Mouse (Mus musculus) kidney, embryonic 14.5 days (tissue): ENCODE measurements around the gene Zbtb7b. TPM values are rescaled to one million over a fixed set of nuclear protein-coding genes. Genes with fewer than 3 reads are reported as not detected.

Experiments
- ATAC-seq: fragments of 200-750 bp; cut with Nextera tagmentation; 2 replicates; pipeline ENCODE4 v1.8.0; 2017; ENCODE audit warnings: moderate number of reproducible peaks, mild to moderate bottlenecking, moderate TSS enrichment, moderate library complexity; ENCODE audit not compliant: low FRiP score, low TSS enrichment
- H3K27ac ChIP-seq: fragments of 300-500 bp; sonication (generic); 2 replicates; pipeline ENCODE4 v1.5.1; 2014; ENCODE audit warnings: low read depth, mild to moderate bottlenecking, low read length, moderate library complexity, mixed read lengths
- H3K27me3 ChIP-seq: fragments of 300-500 bp; sonication (generic); 2 replicates; pipeline ENCODE4 v1.6.1; 2014; ENCODE audit warnings: mild to moderate bottlenecking, low read length; ENCODE audit not compliant: control insufficient read depth, insufficient read depth
- H3K36me3 ChIP-seq: fragments of 300-500 bp; sonication (generic); 2 replicates; pipeline ENCODE4 v1.6.1; 2014; ENCODE audit warnings: low read length, mixed read lengths; ENCODE audit not compliant: control insufficient read depth, insufficient read depth
- H3K4me1 ChIP-seq: fragments of 300-500 bp; sonication (generic); 2 replicates; pipeline ENCODE4 v1.6.1; 2014; ENCODE audit warnings: low read length, mixed read lengths; ENCODE audit not compliant: control insufficient read depth, insufficient read depth
- H3K4me2 ChIP-seq: fragments of 300-500 bp; sonication (generic); replicated peaks from 2 replicates; pipeline ENCODE4 v1.6.1; 2014; ENCODE audit warnings: low read depth, mild to moderate bottlenecking, low read length
- H3K4me3 ChIP-seq: fragments of 300-500 bp; sonication (generic); 2 replicates; pipeline ENCODE4 v1.5.1; 2014; ENCODE audit warnings: mild to moderate bottlenecking, low read length
- H3K9ac ChIP-seq: fragments of 300-500 bp; sonication (generic); 2 replicates; pipeline ENCODE4 v1.6.1; 2014; ENCODE audit warnings: low read depth, mild to moderate bottlenecking, low read length, moderate library complexity
- H3K9me3 ChIP-seq: fragments of 300-500 bp; sonication (generic); 2 replicates; pipeline ENCODE4 v1.6.1; 2016; ENCODE audit warnings: low read length; ENCODE audit not compliant: control insufficient read depth
- WGBS: fragments of 180-500 bp; shearing (Covaris S2); extraction: QIAGEN DNeasy Blood & Tissue Kit; methylation state at CpG from one replicate; pipeline ENCODE4 v1.1.7; 2014; 5-methylcytosine and 5-hydroxymethylcytosine counted together
- polyA plus RNA-seq: library from polyadenylated mRNA; unstranded; fragments of >200 nt; fragmentation: Nextera tagmentation; extraction: Ambion mirVana; gene quantifications from 2 replicates; pipeline ENCODE4 v1.2.1, GENCODE M21; 2014

The Zbtb7b gene
- polyA plus RNA-seq, 1 experiment from 2014 or later = 1.8 TPM

- H3K9ac ChIP-seq = peak within 1 kb of the TSS; percentile 61
- no peaks in the 10 kb centered on the region for H3K9me3 ChIP-seq
- H3K4me1 ChIP-seq = peaks cover 16% of the 10 kb centered on the region; the same call in 1 of the 2 replicates
- peak within 1 kb of the TSS; percentile 59 for H3K27ac ChIP-seq
- H3K4me3 ChIP-seq = peak within 1 kb of the TSS; percentile 63
- 1% methylated on average over 54 of the region's 59 CpGs for WGBS
- no peaks in the 10 kb centered on the region for H3K27me3 ChIP-seq
- peaks cover 12% of the 10 kb centered on the region for H3K36me3 ChIP-seq
- ATAC-seq = peak; percentile 91
- H3K4me2 ChIP-seq = peak within 1 kb of the TSS; percentile 95
These were observed 44.6 kb downstream of the Zbtb7b start, which contains the start of gene Adam15 for GRCm38 (mm10) chr3:89349869-89350501. Gene Adam15 (minus strand): TSS chr3:89349996.

- Histone ChIP-seq H3K9ac (peak overlapping the region; percentile 61), H3K36me3 (peaks cover 14% of the 10 kb centered on the region), H3K4me1 (peaks cover 14% of the 10 kb centered on the region; the same call in 1 of the 2 replicates), H3K9me3 (no peaks in the 10 kb centered on the region), H3K4me3 (peak overlapping the region; percentile 63), H3K27me3 (no peaks in the 10 kb centered on the region), H3K4me2 (peak overlapping the region; percentile 95), H3K27ac (peak overlapping the region; percentile 59)
- peak; percentile 44 for ATAC-seq
- under 1% methylated on average over 38 of the region's 38 CpGs for WGBS
These were observed 45.4 kb downstream of the Zbtb7b start for GRCm38 (mm10) chr3:89348911-89349868.

GRCm38 (mm10) chr3:89347916-89348315 is 46.7 kb downstream of the Zbtb7b start:
- Histone ChIP-seq H3K36me3 (peaks cover 23% of the 10 kb centered on the region), H3K27ac (no peak overlapping the region; the same call in 1 of the 2 replicates), H3K27me3 (no peaks in the 10 kb centered on the region), H3K9me3 (no peaks in the 10 kb centered on the region), H3K9ac (0 out of 2 replicates have a peak overlapping the region, but pooled peaks have one; percentile 61), H3K4me2 (peak overlapping the region; percentile 95; the same call in 1 of the 2 replicates), H3K4me1 (peaks cover 14% of the 10 kb centered on the region; the same call in 1 of the 2 replicates), H3K4me3 (no peak overlapping the region)
- WGBS = 72% methylated on average over 1 of the region's 1 CpGs
- no peak for ATAC-seq

DNA sequence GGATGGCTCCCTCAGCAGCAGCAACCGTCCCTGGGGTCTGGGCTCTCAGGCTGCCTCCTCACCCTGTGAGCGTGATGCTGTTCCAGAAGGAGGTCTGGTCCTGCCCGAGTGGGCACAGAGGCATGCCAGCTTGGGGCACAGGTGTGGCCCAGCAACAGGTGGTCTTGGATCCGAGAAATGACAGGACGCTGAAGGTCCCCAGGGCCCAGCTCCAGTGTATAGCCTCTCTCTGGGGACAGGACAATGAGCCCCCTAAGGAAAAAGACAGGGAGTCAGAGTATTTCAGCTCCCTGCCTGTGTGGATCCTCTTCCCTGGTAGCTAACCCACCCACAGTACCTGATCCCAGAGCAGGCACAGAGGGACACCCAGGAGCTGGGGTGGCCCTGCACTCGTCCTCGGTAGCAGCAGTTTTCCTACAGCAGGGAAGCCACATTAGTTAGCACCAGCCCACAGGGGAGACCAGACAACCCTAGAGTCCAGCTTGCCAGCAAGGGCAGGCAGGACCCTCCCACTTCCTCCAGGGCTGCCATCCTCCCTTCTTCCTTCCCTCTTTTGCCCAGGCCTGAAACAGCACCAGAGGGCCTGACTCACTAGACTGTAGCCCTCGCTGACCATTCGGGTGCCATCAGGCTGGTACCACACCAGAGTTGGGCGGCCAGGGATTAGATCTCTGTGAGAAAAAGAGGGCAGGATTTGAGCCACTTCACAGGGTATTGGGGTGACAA is 47.6 kb downstream of the Zbtb7b start:
- ATAC-seq = no peak
- Histone ChIP-seq H3K9ac (no peak overlapping the region), H3K4me3 (no peak overlapping the region), H3K4me2 (no peak overlapping the region; the same call in 1 of the 2 replicates), H3K4me1 (peaks cover 14% of the 10 kb centered on the region; the same call in 1 of the 2 replicates), H3K9me3 (no peaks in the 10 kb centered on the region), H3K27ac (no peak overlapping the region), H3K27me3 (no peaks in the 10 kb centered on the region), H3K36me3 (peaks cover 24% of the 10 kb centered on the region)
- 84% methylated on average over 10 of the region's 10 CpGs for WGBS

DNA sequence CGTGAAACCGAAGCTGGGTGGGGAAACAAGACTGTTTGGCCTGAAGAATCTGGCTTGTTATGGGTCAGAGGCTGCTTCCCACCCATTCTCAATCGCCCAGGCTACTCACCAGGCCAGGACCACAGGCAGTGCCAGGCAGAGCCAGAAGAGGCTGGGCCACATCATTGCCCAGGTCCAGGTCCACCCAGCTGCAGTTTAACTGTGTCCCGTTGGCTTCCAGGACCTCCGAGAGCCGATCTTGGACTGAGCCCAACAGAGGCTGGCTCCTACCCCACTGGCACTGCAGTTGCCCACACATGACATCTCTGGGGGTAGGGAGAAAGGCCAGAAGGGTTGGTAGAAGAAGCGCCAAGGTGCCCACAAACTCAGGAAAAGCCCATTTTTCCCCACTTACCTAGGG is 51.3 kb downstream of the Zbtb7b start:
- Histone ChIP-seq H3K4me1 (peaks cover 32% of the 10 kb centered on the region), H3K4me2 (no peak overlapping the region), H3K27ac (no peak overlapping the region), H3K27me3 (no peaks in the 10 kb centered on the region), H3K9me3 (no peaks in the 10 kb centered on the region), H3K36me3 (peaks cover 24% of the 10 kb centered on the region), H3K4me3 (no peak overlapping the region), H3K9ac (no peak overlapping the region)
- 85% methylated on average over 7 of the region's 7 CpGs for WGBS
- ATAC-seq = no peak

DNA sequence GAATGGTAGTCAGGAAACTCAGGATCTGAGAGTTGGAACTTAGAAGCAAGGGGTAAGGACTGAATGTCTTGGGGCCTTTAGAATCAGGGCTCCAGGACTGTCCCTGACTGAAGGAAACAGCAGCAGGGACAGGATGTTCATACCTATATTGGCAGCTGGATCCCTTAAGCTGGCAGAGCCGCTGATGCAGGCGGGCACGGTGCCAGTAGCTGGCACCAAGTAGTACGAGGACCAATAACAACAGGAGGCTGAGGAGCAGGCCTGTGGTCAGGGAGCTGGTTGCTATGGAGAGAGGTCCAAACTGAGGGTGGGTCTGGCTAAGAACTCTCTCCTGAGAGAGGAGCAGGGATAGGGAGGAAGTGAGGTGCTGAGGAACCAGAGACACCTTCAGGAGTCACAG is 52.8 kb downstream of the Zbtb7b start:
- Histone ChIP-seq H3K9ac (no peak overlapping the region), H3K4me1 (peaks cover 31% of the 10 kb centered on the region), H3K27me3 (no peaks in the 10 kb centered on the region), H3K27ac (no peak overlapping the region), H3K4me2 (no peak overlapping the region), H3K36me3 (peaks cover 22% of the 10 kb centered on the region), H3K9me3 (no peaks in the 10 kb centered on the region), H3K4me3 (no peak overlapping the region)
- no peak for ATAC-seq
- 91% methylated on average over 4 of the region's 4 CpGs for WGBS

DNA sequence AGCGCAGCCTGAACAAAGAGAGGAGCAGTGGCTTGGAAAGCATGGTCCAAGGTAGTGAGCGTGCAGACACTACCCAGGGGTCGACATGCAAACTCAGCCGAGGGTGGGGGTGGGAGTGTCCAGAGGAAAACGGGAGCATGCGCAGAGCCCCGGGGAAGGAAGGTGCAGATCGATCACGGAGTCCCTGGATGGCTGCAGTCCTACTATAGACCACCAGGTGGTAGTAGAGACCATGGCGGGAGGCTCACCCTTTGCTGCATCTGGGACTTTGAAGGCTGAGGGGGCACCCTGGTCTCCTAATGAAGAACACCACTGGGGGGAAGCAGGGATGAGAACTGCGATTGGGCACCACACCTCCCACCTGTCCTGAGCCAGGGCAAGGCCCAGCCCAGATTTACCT is 54.1 kb downstream of the Zbtb7b start:
- Histone ChIP-seq H3K4me3 (peak overlapping the region; percentile 15; the same call in 1 of the 2 replicates), H3K4me1 (peaks cover 43% of the 10 kb centered on the region), H3K9ac (peak overlapping the region; percentile 29; the same call in 1 of the 2 replicates), H3K27ac (no peak overlapping the region), H3K4me2 (peak overlapping the region; percentile 35), H3K9me3 (no peaks in the 10 kb centered on the region), H3K27me3 (no peaks in the 10 kb centered on the region), H3K36me3 (peaks cover 18% of the 10 kb centered on the region)
- peak; percentile 2; the same call in 1 of the 2 replicates for ATAC-seq
- WGBS = 3% methylated on average over 11 of the region's 11 CpGs

DNA sequence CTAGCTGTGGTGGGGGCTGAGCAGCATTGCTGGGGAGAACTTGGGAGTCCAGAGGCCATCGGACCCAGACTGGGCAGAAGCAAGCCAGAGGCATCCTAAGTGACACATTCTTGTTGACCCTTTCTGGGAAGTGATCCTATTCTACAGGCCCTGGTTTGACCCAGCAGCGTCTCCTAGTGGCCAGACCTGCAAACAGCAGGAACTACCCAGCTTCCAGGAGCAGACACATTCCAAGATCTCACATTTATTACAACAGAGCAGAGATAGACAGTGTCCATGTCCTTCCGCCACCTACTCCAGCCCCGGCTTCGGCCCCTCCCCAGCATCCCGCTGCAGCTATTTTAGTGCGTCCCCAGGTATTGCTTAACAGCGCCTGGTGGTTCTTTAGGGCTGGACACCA is 55.2 kb downstream of the Zbtb7b start:
- H3K4me3 ChIP-seq = no peak overlapping the region; the same call in 1 of the 2 replicates
- H3K4me2 ChIP-seq = peak overlapping the region; percentile 15; the same call in 1 of the 2 replicates
- no peak for ATAC-seq
- no peaks in the 10 kb centered on the region for H3K27me3 ChIP-seq
- H3K9ac ChIP-seq = peak overlapping the region; percentile 93; the same call in 1 of the 2 replicates
- no peaks in the 10 kb centered on the region for H3K9me3 ChIP-seq
- peaks cover 20% of the 10 kb centered on the region for H3K36me3 ChIP-seq
- WGBS = 21% methylated on average over 8 of the region's 8 CpGs
- H3K27ac ChIP-seq = no peak overlapping the region
- peaks cover 45% of the 10 kb centered on the region for H3K4me1 ChIP-seq
